Mouse (Mus musculus): Measurements from ENCODE around the gene Fam209. TPM values are rescaled to one million over a fixed set of nuclear protein-coding genes. Genes with fewer than 3 reads are reported as not detected.
A peak's percentile ranks its signal among the peaks of the same experiment; 100 is the strongest.

Fam209 gene
- polyA plus RNA-seq, 2 experiments from 2014 or later: 1.6 to 2.5 TPM

- ATAC-seq: peak; percentile 56
These were observed 5.5 kb downstream of the Fam209 start for GRCm38 (mm10) chr2:172477860-172478259.

- no peak for ATAC-seq
These were observed 8.0 kb downstream of the Fam209 start for GRCm38 (mm10) chr2:172480296-172480695.

- no peak for ATAC-seq
These were observed 9.5 kb downstream of the Fam209 start for GRCm38 (mm10) chr2:172481654-172482385.

GRCm38 (mm10) chr2:172483766-172484413, 11.6 kb downstream of the Fam209 start:
- no peak for ATAC-seq

GRCm38 (mm10) chr2:172484696-172485370, 12.5 kb downstream of the Fam209 start:
- ATAC-seq: no peak

GRCm38 (mm10) chr2:172496736-172497345, 24.5 kb downstream of the Fam209 start:
- no peak for ATAC-seq

- ATAC-seq: no peak
These were observed 26.5 kb downstream of the Fam209 start for GRCm38 (mm10) chr2:172498823-172499222.

GRCm38 (mm10) chr2:172500752-172501316, 28.5 kb downstream of the Fam209 start:
- no peak for ATAC-seq

- ATAC-seq: no peak
These were observed 29.0 kb downstream of the Fam209 start for GRCm38 (mm10) chr2:172501341-172501740.

- ATAC-seq: no peak
These were observed 29.8 kb downstream of the Fam209 start for GRCm38 (mm10) chr2:172502168-172502567.

- no peak for ATAC-seq
These were observed 33.8 kb downstream of the Fam209 start for GRCm38 (mm10) chr2:172506121-172506520.

- no peak for ATAC-seq
These were observed 37.9 kb downstream of the Fam209 start for GRCm38 (mm10) chr2:172510056-172510712.

- no peak for ATAC-seq
These were observed 38.6 kb downstream of the Fam209 start for GRCm38 (mm10) chr2:172510899-172511298.

- no peak for ATAC-seq
These were observed 44.2 kb downstream of the Fam209 start for GRCm38 (mm10) chr2:172516407-172516992.

GRCm38 (mm10) chr2:172520616-172521371, 48.5 kb downstream of the Fam209 start:
- no peak for ATAC-seq

GRCm38 (mm10) chr2:172522528-172522927, 50.2 kb downstream of the Fam209 start:
- no peak for ATAC-seq

Other genes with a start within 250 kb of the Fam209 start
- gene Mc3r, start 224.0 kb upstream of the Fam209 start, polyA plus RNA-seq (2017; shearing (Covaris generic)): not detected
- 1 to 10 TPM; 7.8 to 9.8 TPM for gene Fam210b, start 127.0 kb upstream of the Fam209 start, polyA plus RNA-seq (2017; shearing (Covaris generic))
- 1 to 10 TPM; 4.0 to 9.2 TPM for gene Aurka, start 102.0 kb upstream of the Fam209 start, polyA plus RNA-seq (2017; shearing (Covaris generic))
- 10 to 100 TPM; 37.0 to 48.5 TPM for gene Cstf1, start 101.8 kb upstream of the Fam209 start, polyA plus RNA-seq (2017; shearing (Covaris generic))
- gene Cass4, start 78.7 kb upstream of the Fam209 start, polyA plus RNA-seq (2017; shearing (Covaris generic)): 10 to 100 TPM in 1 of 2 experiments, 1 to 10 TPM in 1; 6.8 to 10.5 TPM
- gene Rtf2, start 32.0 kb upstream of the Fam209 start, polyA plus RNA-seq (2017; shearing (Covaris generic)): 100 to 1,000 TPM; 139 to 161 TPM
- 1 to 10 TPM; 3.9 to 4.7 TPM for gene Gcnt7, start 13.9 kb upstream of the Fam209 start, polyA plus RNA-seq (2017; shearing (Covaris generic))
- gene Tfap2c, start 77.1 kb downstream of the Fam209 start, polyA plus RNA-seq (2017; shearing (Covaris generic)): under 1 TPM in 1 of 2 experiments, not detected in 1; 0.15 TPM